Mouse (Mus musculus) frontal cortex, postnatal 14 days (tissue): ENCODE measurements at regions not wholly inside any gene's neighbourhood (a gene's known extent, or its start where the extent isn't known, plus 50 kb on each side); places are given as distances from the start of the nearest gene placed in this dataset.

Source experiments
- DNase-seq, 2 experiments: peaks; one replicate each; pipeline ENCODE4 v3.0.0; 2022; ENCODE audit warnings: low spot score in 2 of 2

GRCm38 (mm10) chr10:25857954-25858616 is 220.0 kb upstream of the Gm9767 start:
- DNase-seq: no peak

- DNase-seq: no peak
Observed at GRCm38 (mm10) chr10:25844348-25844747, 233.7 kb upstream of the Gm9767 start.

- DNase-seq: no peak
Observed at GRCm38 (mm10) chr10:25829275-25829674, 248.8 kb upstream of the Gm9767 start.

- DNase-seq: no peak
Observed at GRCm38 (mm10) chr10:25804223-25804622, 268.2 kb upstream of the Smlr1 start.

- no peak for DNase-seq
Observed at GRCm38 (mm10) chr10:25801499-25801898, 265.4 kb upstream of the Smlr1 start.

GRCm38 (mm10) chr10:25798881-25799280 is 262.8 kb upstream of the Smlr1 start:
- DNase-seq: no peak

- DNase-seq: no peak
Observed at GRCm38 (mm10) chr10:25790363-25790821, 254.3 kb upstream of the Smlr1 start.

GRCm38 (mm10) chr10:25788660-25789059 is 252.6 kb upstream of the Smlr1 start:
- DNase-seq: no peak

GRCm38 (mm10) chr10:25788004-25788403 is 251.9 kb upstream of the Smlr1 start:
- DNase-seq: no peak

- no peak for DNase-seq
Observed at GRCm38 (mm10) chr10:25783861-25784260, 247.8 kb upstream of the Smlr1 start.

- no peak for DNase-seq
Observed at GRCm38 (mm10) chr10:25779476-25779875, 243.4 kb upstream of the Smlr1 start.

- no peak for DNase-seq
Observed at GRCm38 (mm10) chr10:25777717-25778116, 241.7 kb upstream of the Smlr1 start.

- DNase-seq: no peak
Observed at GRCm38 (mm10) chr10:25776697-25777096, 240.6 kb upstream of the Smlr1 start.

GRCm38 (mm10) chr10:25770051-25770450 is 234.0 kb upstream of the Smlr1 start:
- DNase-seq: no peak

GRCm38 (mm10) chr10:25768456-25768855 is 232.4 kb upstream of the Smlr1 start:
- DNase-seq: no peak

GRCm38 (mm10) chr10:25754300-25754699 is 218.2 kb upstream of the Smlr1 start:
- no peak for DNase-seq

- peak in 1 of 2 experiments; percentile 18 for DNase-seq
Observed at GRCm38 (mm10) chr10:25742678-25743077, 206.6 kb upstream of the Smlr1 start.

GRCm38 (mm10) chr10:25740956-25741355 is 204.9 kb upstream of the Smlr1 start:
- no peak for DNase-seq

GRCm38 (mm10) chr10:25730470-25730869 is 194.4 kb upstream of the Smlr1 start:
- DNase-seq: no peak

GRCm38 (mm10) chr10:25723966-25724365 is 187.9 kb upstream of the Smlr1 start:
- no peak for DNase-seq

GRCm38 (mm10) chr10:25715747-25716146 is 179.7 kb upstream of the Smlr1 start:
- DNase-seq: no peak

GRCm38 (mm10) chr10:25714636-25715035 is 178.6 kb upstream of the Smlr1 start:
- no peak for DNase-seq

GRCm38 (mm10) chr10:25714041-25714440 is 178.0 kb upstream of the Smlr1 start:
- DNase-seq: peak in 1 of 2 experiments; percentile 11

GRCm38 (mm10) chr10:25707951-25708350 is 171.9 kb upstream of the Smlr1 start:
- no peak for DNase-seq
